Mouse (Mus musculus): ENCODE results near the gene Surf2. TPM values are rescaled to one million over a fixed set of nuclear protein-coding genes. Genes with fewer than 3 reads are reported as not detected.

The Surf2 gene
- total and polyA plus RNA-seq, 3 experiments = 28.7 to 77.1 (median 43.9) TPM

GRCm38 (mm10) chr2:26907109-26907508 is 9.1 kb upstream of the Surf2 start:
- peak overlapping the region; percentile 37; the same call in 1 of the 2 replicates for H3K9ac ChIP-seq (ENCODE audit: insufficient read depth, low read depth)
- no peaks in the 10 kb centered on the region for H3K27me3 ChIP-seq (replicated peaks)
- H3K4me3 ChIP-seq (replicated peaks in 1 of 3; ENCODE audit: low read depth in 2 of 3, low read length in 2 of 3, poor library complexity in 1 of 3) = no peak overlapping the region
- peaks cover 18 to 37% of the 10 kb centered on the region in 2 experiments for H3K4me1 ChIP-seq (ENCODE audit: control insufficient read depth in 1 of 2, insufficient read depth in 2 of 2)
- no peak for DNase-seq (ENCODE audit: extremely low read depth)
- in situ Hi-C loops (cut with MboI; ENCODE audit: low pct_ligation_motif_present, low pct_unique_long_range_greater_than_20kb, low sequenced_read_pairs) (no loop called here), dilution Hi-C loops (cut with MboI; ENCODE audit: extremely low pct_ligation_motif_present, extremely low pct_unique_long_range_greater_than_20kb, low sequenced_read_pairs) (no loop called here)
- H3K79me2 ChIP-seq (replicated peaks; ENCODE audit: control insufficient read depth, extremely low read depth, insufficient read depth, poor library complexity, severe bottlenecking) = peaks cover 44% of the 10 kb centered on the region
- TF ChIP-seq KAT2A (IDR thresholded peaks at IDR 0.05; ENCODE audit: insufficient replicate concordance, low read length) = no peak
- no peak for TF ChIP-seq ZC3H11A (IDR thresholded peaks at IDR 0.05; ENCODE audit: low read depth, low read length)
- TF ChIP-seq USF2 (conservative IDR thresholded peaks at IDR 0.05; ENCODE audit: low read depth, low read length) = no peak
- no peak for TF ChIP-seq CHD1 (IDR thresholded peaks at IDR 0.05; ENCODE audit: low read depth, low read length)
- no peak for TF ChIP-seq TCF12 (IDR thresholded peaks at IDR 0.05; ENCODE audit: low read depth, low read length)
- TF ChIP-seq RCOR1 (conservative IDR thresholded peaks at IDR 0.05; ENCODE audit: low read depth, low read length) = no peak
- no peak for TF ChIP-seq MXI1 (IDR thresholded peaks at IDR 0.05; ENCODE audit: low read depth, low read length)
- no peak for TF ChIP-seq E2F4 (IDR thresholded peaks at IDR 0.05; ENCODE audit: insufficient replicate concordance, low read depth, low read length)
- no peak for TF ChIP-seq PAX5 (IDR thresholded peaks at IDR 0.05; ENCODE audit: low read length)
- peak; percentile 45; the same call in 1 of the 2 replicates for TF ChIP-seq SIN3A (IDR thresholded peaks at IDR 0.05; ENCODE audit: low read length)
- TF ChIP-seq NELFE (IDR thresholded peaks at IDR 0.05; ENCODE audit: low read depth, low read length) = no peak
- TF ChIP-seq TBP (conservative IDR thresholded peaks at IDR 0.05; ENCODE audit: low read depth, low read length) = no peak
- no peak for TF ChIP-seq BHLHE40 (IDR thresholded peaks at IDR 0.05; ENCODE audit: low read depth, low read length)
- TF ChIP-seq JUND (conservative IDR thresholded peaks at IDR 0.05; ENCODE audit: low read depth, low read length) = no peak
- TF ChIP-seq RAD21 (IDR thresholded peaks at IDR 0.05; ENCODE audit: low read depth, low read length) = peak; percentile 7; the same call in 1 of the 2 replicates
- TF ChIP-seq ZKSCAN1 (IDR thresholded peaks at IDR 0.05; ENCODE audit: borderline replicate concordance, low read depth, low read length) = no peak
- no peak for TF ChIP-seq NRF1 (IDR thresholded peaks at IDR 0.05; ENCODE audit: low read depth, low read length)
- no peak for TF ChIP-seq POLR2AphosphoS2 (IDR thresholded peaks at IDR 0.05; ENCODE audit: low read depth, low read length)
- no peak for TF ChIP-seq ZMIZ1 (IDR thresholded peaks at IDR 0.05; ENCODE audit: low read depth, low read length)
- peak; percentile 65 to 79 for TF ChIP-seq CTCF (conservative IDR thresholded peaks at IDR 0.05 in 1 of 2, IDR thresholded peaks at IDR 0.05 in 1 of 2; ENCODE audit: low read depth in 2 of 2, low read length in 2 of 2)
- no peak for TF ChIP-seq POLR2A (IDR thresholded peaks at IDR 0.05; ENCODE audit: low read depth, low read length)
- TF ChIP-seq MAZ (IDR thresholded peaks at IDR 0.05; ENCODE audit: low read depth, low read length) = 0 out of 2 replicates have a peak, but pooled peaks have one; percentile 38
- no peak for TF ChIP-seq IRF4 (IDR thresholded peaks at IDR 0.05; ENCODE audit: low read depth, low read length)
- peak; percentile 47 for TF ChIP-seq SMC3 (IDR thresholded peaks at IDR 0.05; ENCODE audit: low read depth, low read length)
- TF ChIP-seq MAX (IDR thresholded peaks at IDR 0.05; ENCODE audit: low read length) = no peak
- TF ChIP-seq GABPA (IDR thresholded peaks at IDR 0.05; ENCODE audit: insufficient replicate concordance, low read depth, low read length) = no peak
- peak overlapping the region; percentile 55 for H3K4me2 ChIP-seq (ENCODE audit: insufficient read depth, low read depth, poor library complexity, severe bottlenecking)
- H3K9me3 ChIP-seq (replicated peaks; ENCODE audit: low read length) = no peaks in the 10 kb centered on the region
- peaks cover 41 to 62% of the 10 kb centered on the region in 2 experiments for H3K36me3 ChIP-seq (replicated peaks in 1 of 2; ENCODE audit: control insufficient read depth in 1 of 2, insufficient read depth in 1 of 2, low read length in 1 of 2)
- no peak overlapping the region for H3K27ac ChIP-seq (ENCODE audit: insufficient read depth, low read depth)

Measured in CH12.LX (cell line).